In genomic region chr11:75984581-75984980, GRCm38 (mm10) we compare ENCODE assay signal across 25 mouse cellular contexts. TPM values are rescaled to one million over a fixed set of nuclear protein-coding genes. Genes with fewer than 3 reads are reported as not detected.
"Had no signal": no experiment of that assay in that cellular context is flagged by ENCODE, and none has a peak within 500 bp of the region (broad histone marks: within the 10 kb centered on the region; RNA-seq: fewer than 3 reads in every experiment).

No protein-coding gene starts in this region.

- ATAC-seq: hindbrain, postnatal 0 days; intestine, embryonic 16.5 days had no signal

- H3K9me3 ChIP-seq: heart, embryonic 13.5 days; heart, embryonic 15.5 days; hindbrain, embryonic 13.5 days; hindbrain, embryonic 15.5 days; kidney, embryonic 15.5 days; limb, embryonic 13.5 days had no signal

- H3K4me3 ChIP-seq: heart, adult 2 months; heart, embryonic 13.5 days; heart, embryonic 15.5 days; hindbrain, embryonic 13.5 days; hindbrain, embryonic 15.5 days; kidney, embryonic 15.5 days; limb, embryonic 13.5 days had no signal

- H3K4me2 ChIP-seq: heart, embryonic 11.5 days; heart, embryonic 13.5 days; heart, embryonic 15.5 days; hindbrain, embryonic 13.5 days; hindbrain, embryonic 15.5 days; kidney, embryonic 15.5 days; limb, embryonic 13.5 days had no signal

- H3K4me1 ChIP-seq: heart, embryonic 13.5 days; heart, embryonic 15.5 days; hindbrain, embryonic 13.5 days; hindbrain, embryonic 15.5 days; kidney, embryonic 15.5 days; limb, embryonic 13.5 days had no signal

- H3K27me3 ChIP-seq: heart, embryonic 13.5 days; heart, embryonic 15.5 days; hindbrain, embryonic 13.5 days; hindbrain, embryonic 15.5 days; kidney, embryonic 15.5 days; limb, embryonic 13.5 days had no signal

- H3K27ac ChIP-seq: heart, adult 2 months; heart, embryonic 13.5 days; heart, embryonic 15.5 days; hindbrain, embryonic 13.5 days; hindbrain, embryonic 15.5 days; hindbrain, postnatal 0 days; kidney, embryonic 15.5 days; kidney, postnatal 0 days; limb, embryonic 13.5 days had no signal

- DNase-seq: gastrocnemius, postnatal 14 days; gastrocnemius, postnatal 36 days; heart, adult 11 months; heart, adult 2 months; heart, postnatal 14 days; heart, postnatal 36 days; kidney, adult 11 months; kidney, adult 2 months; kidney, adult 9 months; kidney, postnatal 14 days; kidney, postnatal 36 days; layer of hippocampus, adult 9-11 months; layer of hippocampus, postnatal 36 days; left cerebral cortex, postnatal 4 days had no signal

- H3K36me3 ChIP-seq: heart, embryonic 13.5 days; heart, embryonic 15.5 days; hindbrain, embryonic 13.5 days; hindbrain, embryonic 15.5 days; kidney, embryonic 15.5 days; limb, embryonic 13.5 days had no signal

- H3K9ac ChIP-seq: heart, embryonic 13.5 days; heart, embryonic 15.5 days; hindbrain, embryonic 13.5 days; hindbrain, embryonic 15.5 days; kidney, embryonic 15.5 days; limb, embryonic 13.5 days had no signal

RNA-seq across cellular contexts. Expression of gene 1700016K19Rik, which starts 15.1 kb away (rescaled TPM):
- polyA plus RNA-seq: heart, embryonic 11.5 days; heart, embryonic 13.5 days; heart, postnatal 0 days had no signal
